Mouse (Mus musculus): ENCODE measurements around the gene Gm20388. TPM values are rescaled to one million over a fixed set of nuclear protein-coding genes. Genes with fewer than 3 reads are reported as not detected.

Gene Gm20388
- polyA plus RNA-seq, 1 experiment from 2014 or later = not detected

- peak overlapping the region; percentile 54 for H3K27ac ChIP-seq (ENCODE audit: low read depth, low read length)
These were observed 3050.3 kb downstream of the Gm20388 start for GRCm38 (mm10) chr8:122960932-122961331.

GRCm38 (mm10) chr8:122961458-122961857 is 3050.8 kb downstream of the Gm20388 start:
- Histone ChIP-seq H3K4me2 (replicated peaks; ENCODE audit: low read depth) (no peak overlapping the region), H3K27me3 (replicated peaks; ENCODE audit: control insufficient read depth, insufficient read depth, low read length) (no peaks in the 10 kb centered on the region), H3K36me3 (ENCODE audit: control insufficient read depth, insufficient read depth) (0 out of 2 replicates have a peak, but pooled peaks cover 7% of the 10 kb centered on the region), H3K27ac (ENCODE audit: low read depth, low read length) (peak overlapping the region; percentile 29; the same call in 1 of the 2 replicates), H3K4me1 (replicated peaks; ENCODE audit: control insufficient read depth, insufficient read depth, low read length) (peaks cover 24% of the 10 kb centered on the region), H3K9ac (ENCODE audit: low read depth, low read length) (no peak overlapping the region), H3K4me3 (ENCODE audit: low read depth, low read length) (no peak overlapping the region), H3K9me3 (ENCODE audit: control insufficient read depth) (no peaks in the 10 kb centered on the region)
- 16% methylated on average over 2 of the region's 2 CpGs for WGBS
- ATAC-seq = no peak
- TF ChIP-seq CTCF (IDR thresholded peaks at IDR 0.05; ENCODE audit: low read depth) = no peak

More at GRCm38 (mm10) chr8:122960932-122961331, 3050.3 kb downstream of the Gm20388 start:
- TF ChIP-seq CTCF (IDR thresholded peaks at IDR 0.05; ENCODE audit: low read depth) = no peak
- no peaks in the 10 kb centered on the region for H3K27me3 ChIP-seq (replicated peaks; ENCODE audit: control insufficient read depth, insufficient read depth, low read length)
- H3K36me3 ChIP-seq (ENCODE audit: control insufficient read depth, insufficient read depth) = 0 out of 2 replicates have a peak, but pooled peaks cover 7% of the 10 kb centered on the region
- H3K9ac ChIP-seq (ENCODE audit: low read depth, low read length) = no peak overlapping the region
- peak overlapping the region; percentile 33; the same call in 1 of the 2 replicates for H3K4me2 ChIP-seq (replicated peaks; ENCODE audit: low read depth)
- peaks cover 24% of the 10 kb centered on the region for H3K4me1 ChIP-seq (replicated peaks; ENCODE audit: control insufficient read depth, insufficient read depth, low read length)
- H3K9me3 ChIP-seq (ENCODE audit: control insufficient read depth) = no peaks in the 10 kb centered on the region
- no peak overlapping the region for H3K4me3 ChIP-seq (ENCODE audit: low read depth, low read length)
- WGBS = 10% methylated on average over 1 of the region's 1 CpGs
- ATAC-seq = peak; percentile 51

DNA sequence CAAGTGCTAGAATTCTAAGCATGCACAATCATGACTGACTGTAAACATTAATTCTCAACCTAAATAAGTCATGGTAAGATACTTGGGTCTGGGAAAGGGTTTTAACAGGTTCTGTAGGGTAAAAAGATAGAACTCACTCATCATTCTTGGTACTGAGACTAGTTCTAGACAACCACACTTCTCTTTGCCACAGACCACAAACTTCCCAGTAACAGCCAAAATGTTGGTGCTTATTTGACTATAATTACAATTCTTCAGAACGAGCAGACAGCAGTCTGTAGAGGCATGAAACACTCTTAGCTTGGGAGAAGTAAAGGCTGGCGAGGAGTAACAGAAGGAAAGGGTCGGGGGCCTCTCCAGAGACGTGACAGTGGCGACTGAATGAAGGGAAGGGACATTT is 3051.4 kb downstream of the Gm20388 start:
- whole genome bisulfite sequencing = 37% methylated on average over 5 of the region's 5 CpGs
- Histone ChIP-seq H3K27me3 (replicated peaks; ENCODE audit: control insufficient read depth, insufficient read depth, low read length) (no peaks in the 10 kb centered on the region), H3K4me3 (ENCODE audit: low read depth, low read length) (no peak overlapping the region), H3K9me3 (ENCODE audit: control insufficient read depth) (no peaks in the 10 kb centered on the region), H3K4me1 (replicated peaks; ENCODE audit: control insufficient read depth, insufficient read depth, low read length) (peaks cover 24% of the 10 kb centered on the region), H3K4me2 (replicated peaks; ENCODE audit: low read depth) (no peak overlapping the region), H3K36me3 (ENCODE audit: control insufficient read depth, insufficient read depth) (0 out of 2 replicates have a peak, but pooled peaks cover 7% of the 10 kb centered on the region), H3K27ac (ENCODE audit: low read depth, low read length) (0 out of 2 replicates have a peak overlapping the region, but pooled peaks have one; percentile 23), H3K9ac (ENCODE audit: low read depth, low read length) (no peak overlapping the region)
- no peak for ATAC-seq
- no peak for TF ChIP-seq CTCF (IDR thresholded peaks at IDR 0.05; ENCODE audit: low read depth)

GRCm38 (mm10) chr8:122966638-122967037 is 3056.0 kb downstream of the Gm20388 start:
- H3K9ac ChIP-seq (ENCODE audit: low read depth, low read length) = no peak overlapping the region
- H3K27me3 ChIP-seq (replicated peaks; ENCODE audit: control insufficient read depth, insufficient read depth, low read length) = no peaks in the 10 kb centered on the region
- TF ChIP-seq CTCF (IDR thresholded peaks at IDR 0.05; ENCODE audit: low read depth) = no peak
- no peak overlapping the region for H3K4me2 ChIP-seq (replicated peaks; ENCODE audit: low read depth)
- H3K36me3 ChIP-seq (ENCODE audit: control insufficient read depth, insufficient read depth) = 0 out of 2 replicates have a peak, but pooled peaks cover 14% of the 10 kb centered on the region
- no peaks in the 10 kb centered on the region for H3K9me3 ChIP-seq (ENCODE audit: control insufficient read depth)
- no peak for ATAC-seq
- no peak overlapping the region for H3K27ac ChIP-seq (ENCODE audit: low read depth, low read length)
- H3K4me3 ChIP-seq (ENCODE audit: low read depth, low read length) = no peak overlapping the region
- 67% methylated on average over 3 of the region's 3 CpGs for WGBS
- peaks cover 18% of the 10 kb centered on the region for H3K4me1 ChIP-seq (replicated peaks; ENCODE audit: control insufficient read depth, insufficient read depth, low read length)

DNA sequence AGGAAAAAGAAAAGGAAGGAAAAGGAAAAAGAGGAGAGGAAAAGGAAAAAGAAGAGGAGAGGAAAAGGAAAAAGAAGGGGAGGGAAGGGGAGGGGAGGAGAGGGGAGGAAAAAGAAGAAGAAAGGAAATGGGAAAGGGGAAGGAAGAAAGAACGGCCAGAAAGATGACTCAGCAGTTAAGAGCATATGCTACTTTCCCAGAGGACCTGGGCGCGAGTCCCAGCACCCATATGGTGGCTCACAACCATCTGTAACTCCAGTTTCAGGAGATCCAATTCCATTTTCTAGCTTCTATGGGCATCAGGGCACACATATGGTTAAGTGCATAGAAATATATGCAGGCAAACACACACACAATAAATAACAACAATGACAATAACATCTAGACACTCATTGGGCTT is 3057.5 kb downstream of the Gm20388 start:
- peaks cover 6% of the 10 kb centered on the region for H3K4me1 ChIP-seq (replicated peaks; ENCODE audit: control insufficient read depth, insufficient read depth, low read length)
- 0 out of 2 replicates have a peak, but pooled peaks cover 14% of the 10 kb centered on the region for H3K36me3 ChIP-seq (ENCODE audit: control insufficient read depth, insufficient read depth)
- H3K9ac ChIP-seq (ENCODE audit: low read depth, low read length) = no peak overlapping the region
- H3K27me3 ChIP-seq (replicated peaks; ENCODE audit: control insufficient read depth, insufficient read depth, low read length) = no peaks in the 10 kb centered on the region
- H3K27ac ChIP-seq (ENCODE audit: low read depth, low read length) = no peak overlapping the region
- ATAC-seq = no peak
- H3K9me3 ChIP-seq (ENCODE audit: control insufficient read depth) = no peaks in the 10 kb centered on the region
- 95% methylated on average over 3 of the region's 3 CpGs for WGBS
- no peak for TF ChIP-seq CTCF (IDR thresholded peaks at IDR 0.05; ENCODE audit: low read depth)
- H3K4me3 ChIP-seq (ENCODE audit: low read depth, low read length) = no peak overlapping the region
- no peak overlapping the region for H3K4me2 ChIP-seq (replicated peaks; ENCODE audit: low read depth)

DNA sequence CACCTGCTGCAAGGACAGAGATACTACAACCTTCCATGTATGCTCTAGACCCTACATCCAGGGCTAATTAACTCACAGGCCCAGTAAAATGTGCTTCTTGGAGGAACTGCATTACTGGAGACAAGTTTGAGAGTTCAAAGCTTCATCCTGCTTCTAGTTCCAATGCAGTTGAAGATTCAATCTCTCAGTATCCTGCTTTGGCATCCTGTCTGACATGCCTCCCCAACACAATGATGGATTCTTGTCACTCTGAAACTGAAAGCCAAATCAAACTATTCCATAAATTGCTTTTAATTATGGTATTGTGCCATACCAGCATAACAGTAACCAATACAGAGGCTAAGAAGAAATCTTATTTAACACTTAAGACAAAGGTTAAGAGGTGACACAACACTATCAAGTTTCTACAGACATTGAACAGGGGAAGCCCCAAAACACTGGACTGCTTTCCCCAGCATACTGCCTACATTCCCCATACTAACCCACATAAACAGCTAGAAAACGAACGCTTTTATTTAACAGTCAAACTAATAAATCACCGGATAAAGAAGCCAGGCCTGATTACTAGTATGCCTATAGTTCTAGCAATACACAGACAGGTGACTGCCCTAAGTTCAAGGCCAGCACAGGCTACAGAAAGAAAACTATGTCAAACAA is 3059.5 kb downstream of the Gm20388 start:
- H3K36me3 ChIP-seq (ENCODE audit: control insufficient read depth, insufficient read depth) = 0 out of 2 replicates have a peak, but pooled peaks cover 7% of the 10 kb centered on the region
- ATAC-seq = no peak
- H3K9me3 ChIP-seq (ENCODE audit: control insufficient read depth) = no peaks in the 10 kb centered on the region
- no peaks in the 10 kb centered on the region for H3K4me1 ChIP-seq (replicated peaks; ENCODE audit: control insufficient read depth, insufficient read depth, low read length)
- H3K4me3 ChIP-seq (ENCODE audit: low read depth, low read length) = no peak overlapping the region
- H3K4me2 ChIP-seq (replicated peaks; ENCODE audit: low read depth) = no peak overlapping the region
- no peak overlapping the region for H3K9ac ChIP-seq (ENCODE audit: low read depth, low read length)
- no peaks in the 10 kb centered on the region for H3K27me3 ChIP-seq (replicated peaks; ENCODE audit: control insufficient read depth, insufficient read depth, low read length)
- no peak overlapping the region for H3K27ac ChIP-seq (ENCODE audit: low read depth, low read length)
- WGBS = 73% methylated on average over 3 of the region's 3 CpGs
- TF ChIP-seq CTCF (IDR thresholded peaks at IDR 0.05; ENCODE audit: low read depth) = no peak
